Mouse (Mus musculus): Measurements from ENCODE around the gene Stau1.

- TF ChIP-seq POLR2A (IDR thresholded peaks at IDR 0.05; ENCODE audit: low read depth, low read length) (no peak), CTCF (IDR thresholded peaks at IDR 0.05; ENCODE audit: borderline replicate concordance, insufficient read depth, low read length) (no peak)
Observed at GRCm38 (mm10) chr2:166936166-166936565, 59.9 kb downstream of the Stau1 start.
